8 mouse cellular contexts compared by ENCODE assay signal in the genomic region with DNA sequence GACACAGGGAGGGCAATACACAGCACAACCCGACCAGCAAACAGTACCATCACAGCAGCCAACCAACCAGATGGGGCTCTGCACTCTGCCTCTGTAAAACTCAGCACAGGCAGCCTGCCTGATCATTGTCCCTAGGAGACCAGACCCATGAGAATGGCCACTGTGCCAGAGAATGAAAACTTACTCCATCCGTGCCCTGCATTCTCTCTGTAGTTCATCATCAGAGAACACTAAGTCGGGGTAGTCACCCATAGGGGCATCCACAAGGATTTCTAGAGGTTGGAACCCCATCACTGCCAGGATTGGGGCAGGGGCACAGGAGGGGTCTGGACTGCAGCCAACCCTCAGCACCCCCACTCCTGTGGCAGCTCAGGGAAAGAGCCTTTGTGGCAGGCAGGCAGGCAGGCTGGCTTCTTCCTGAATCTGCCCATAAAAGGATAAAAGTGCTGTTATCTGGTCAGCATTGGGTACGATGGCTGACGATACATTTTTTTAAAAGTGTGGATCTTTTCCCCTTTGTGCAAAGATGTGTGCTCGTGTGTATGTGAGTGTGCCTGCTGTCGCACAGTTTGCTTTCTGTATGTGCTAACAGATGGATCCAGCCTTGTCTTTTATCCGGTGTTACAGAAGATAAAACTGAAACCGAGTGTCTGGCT. TPM values are rescaled to one million over a fixed set of nuclear protein-coding genes. Genes with fewer than 3 reads are reported as not detected.
A peak's percentile ranks its signal among the peaks of the same experiment; 100 is the strongest.
DNase-seq lines count a peak whose midpoint lies in the region; ATAC-seq and TF ChIP-seq lines count a peak whose summit lies in the region.

No protein-coding gene starts in this region.

- intact Hi-C loops in heart, postnatal 36 days (cut with DNase I): no loop called here

- H3K4me1 ChIP-seq in kidney, postnatal 0 days (replicated peaks; ENCODE audit: insufficient read depth, low read length): no peaks in the 10 kb centered on the region
- 0 out of 2 replicates have a peak, but pooled peaks cover under 1% of the 10 kb centered on the region for H3K4me1 ChIP-seq in liver, postnatal 0 days (ENCODE audit: insufficient read depth)
- H3K4me1 ChIP-seq in stomach, embryonic 14.5 days (ENCODE audit: control insufficient read depth, insufficient read depth, low read length): peaks cover 7% of the 10 kb centered on the region; the same call in 1 of the 2 replicates

- H3K36me3 ChIP-seq in kidney, postnatal 0 days (ENCODE audit: insufficient read depth, low read length): no peaks in the 10 kb centered on the region
- no peaks in the 10 kb centered on the region for H3K36me3 ChIP-seq in liver, postnatal 0 days (replicated peaks; ENCODE audit: insufficient read depth, low read length)
- no peaks in the 10 kb centered on the region for H3K36me3 ChIP-seq in stomach, embryonic 14.5 days (ENCODE audit: control insufficient read depth, insufficient read depth, low read length)

- H3K27ac ChIP-seq in kidney, postnatal 0 days: no peak overlapping the region
- H3K27ac ChIP-seq in liver, postnatal 0 days (ENCODE audit: low read depth): no peak overlapping the region
- H3K27ac ChIP-seq in stomach, embryonic 14.5 days (ENCODE audit: low read length): peak overlapping the region; percentile 55; the same call in 1 of the 2 replicates

- no peak for TF ChIP-seq CTCF in kidney, postnatal 0 days (IDR thresholded peaks at IDR 0.05; ENCODE audit: low read depth)
- TF ChIP-seq CTCF in liver, postnatal 0 days (IDR thresholded peaks at IDR 0.05; ENCODE audit: low read depth): no peak

- H3K4me2 ChIP-seq in kidney, postnatal 0 days (ENCODE audit: low read length): peak overlapping the region; percentile 33; the same call in 1 of the 2 replicates
- peak overlapping the region; percentile 43 for H3K4me2 ChIP-seq in liver, postnatal 0 days (ENCODE audit: low read depth, low read length)
- H3K4me2 ChIP-seq in stomach, embryonic 14.5 days (replicated peaks; ENCODE audit: low read depth, low read length): no peak overlapping the region

- no peak overlapping the region for H3K9ac ChIP-seq in kidney, postnatal 0 days (ENCODE audit: low read depth, low read length)
- H3K9ac ChIP-seq in liver, postnatal 0 days (replicated peaks): no peak overlapping the region
- H3K9ac ChIP-seq in stomach, embryonic 14.5 days (replicated peaks; ENCODE audit: low read depth, low read length): no peak overlapping the region

- no peak for ATAC-seq in kidney, postnatal 0 days (replicated peaks; ENCODE audit: low FRiP score, low read depth)
- no peak for ATAC-seq in liver, postnatal 0 days
- peak; percentile 10; the same call in 1 of the 2 replicates for ATAC-seq in stomach, embryonic 14.5 days (ENCODE audit: insufficient number of reproducible peaks, insufficient read depth, low FRiP score, low read depth)

- 41% methylated on average over 9 of the region's 9 CpGs for WGBS in kidney, postnatal 0 days
- 32% methylated on average over 9 of the region's 9 CpGs for WGBS in liver, postnatal 0 days (ENCODE audit: insufficient replicate concordance)
- WGBS in stomach, embryonic 14.5 days: 44% methylated on average over 9 of the region's 9 CpGs

- 0 out of 2 replicates have a peak overlapping the region, but pooled peaks have one; percentile 6 for H3K4me3 ChIP-seq in kidney, postnatal 0 days (replicated peaks; ENCODE audit: low read depth, low read length)
- H3K4me3 ChIP-seq in liver, postnatal 0 days (ENCODE audit: low read depth, low read length): peak overlapping the region; percentile 7
- H3K4me3 ChIP-seq in stomach, embryonic 14.5 days (ENCODE audit: low read depth, low read length): no peak overlapping the region

- no peak for DNase-seq in kidney, postnatal 0 days (ENCODE audit: low spot score)
- DNase-seq in kidney, adult 18-20 months: no peak
- peak; percentile 21 for DNase-seq in T-cell, adult 2 months (ENCODE audit: low spot score)
- DNase-seq in cerebellum, adult 8-10 months: peak; percentile 38
- DNase-seq in heart, postnatal 36 days: peak; percentile 31 to 44
- DNase-seq in liver, postnatal 0 days: no peak
- DNase-seq in urinary bladder, postnatal 10 days (ENCODE audit: low spot score): no peak

- no peaks in the 10 kb centered on the region for H3K9me3 ChIP-seq in kidney, postnatal 0 days (replicated peaks; ENCODE audit: low read length)
- H3K9me3 ChIP-seq in liver, postnatal 0 days (ENCODE audit: low read length): no peaks in the 10 kb centered on the region
- no peaks in the 10 kb centered on the region for H3K9me3 ChIP-seq in stomach, embryonic 14.5 days (ENCODE audit: control insufficient read depth, low read depth, low read length)

- no peak for TF ChIP-seq EP300 in liver, postnatal 0 days (IDR thresholded peaks at IDR 0.05; ENCODE audit: low read depth)

- no peaks in the 10 kb centered on the region for H3K27me3 ChIP-seq in kidney, postnatal 0 days (ENCODE audit: insufficient read depth, low read length)
- no peaks in the 10 kb centered on the region for H3K27me3 ChIP-seq in liver, postnatal 0 days (ENCODE audit: insufficient read depth, low read length)
- no peaks in the 10 kb centered on the region for H3K27me3 ChIP-seq in stomach, embryonic 14.5 days (ENCODE audit: control insufficient read depth, insufficient read depth, low read length)

RNA-seq across cellular contexts. Expression of a gene that starts 25.3 kb away (rescaled TPM):
- 5.6 and 6.2 TPM in 2 replicates for polyA plus RNA-seq in kidney, postnatal 0 days (2015; fragmentation: Nextera tagmentation; extraction: Ambion mirVana)
- total RNA-seq in heart, postnatal 36 days (2021): 10 to 100 TPM in 1 of 2 experiments, 1 to 10 TPM in 1; 8.6 to 10.5 TPM
- polyA plus RNA-seq in liver, postnatal 0 days (2015; fragmentation: Nextera tagmentation; extraction: Ambion mirVana): 2.7 and 3.2 TPM in 2 replicates
- 16.4 and 19.9 TPM in 2 replicates for polyA plus RNA-seq in stomach, embryonic 14.5 days (2014; fragmentation: Nextera tagmentation; extraction: Ambion mirVana)

Comparison
In these comparisons a context has a peak if more than half of its experiments do, and no peak if none do; other contexts are left out.
1. DNase-seq: peak in T-cell, adult 2 months (single experiment), cerebellum, adult 8-10 months (single experiment) and heart, postnatal 36 days (2 of 2); none in kidney, postnatal 0 days (single experiment), kidney, adult 18-20 months (single experiment), liver, postnatal 0 days (single experiment) and urinary bladder, postnatal 10 days (single experiment).